In genomic region chr5:100032107-100032506, GRCm38 (mm10) we compare ENCODE assay signal across 12 mouse cellular contexts. TPM values are rescaled to one million over a fixed set of nuclear protein-coding genes. Genes with fewer than 3 reads are reported as not detected.
DNase-seq lines count a peak whose midpoint lies in the region; ATAC-seq and TF ChIP-seq lines count a peak whose summit lies in the region.
"Had no signal": no experiment of that assay in that cellular context is flagged by ENCODE, and none has a peak within 500 bp of the region (broad histone marks: within the 10 kb centered on the region; RNA-seq: fewer than 3 reads in every experiment).

No protein-coding gene starts in this region.

- H3K36me3 ChIP-seq in heart, postnatal 0 days (replicated peaks; ENCODE audit: control insufficient read depth, insufficient read depth, low read length): peaks cover 32% of the 10 kb centered on the region
- peaks cover 45% of the 10 kb centered on the region for H3K36me3 ChIP-seq in neural tube, embryonic 12.5 days
- peaks cover 41% of the 10 kb centered on the region for H3K36me3 ChIP-seq in hindbrain, embryonic 15.5 days
- H3K36me3 ChIP-seq in splenic B cell, adult 2 months (ENCODE audit: control insufficient read depth, insufficient read depth, low read length, poor library complexity, severe bottlenecking): peaks cover 11% of the 10 kb centered on the region

- H3K4me1 ChIP-seq in heart, postnatal 0 days (ENCODE audit: control insufficient read depth, insufficient read depth): peaks cover 24% of the 10 kb centered on the region
- peaks cover 12% of the 10 kb centered on the region for H3K4me1 ChIP-seq in neural tube, embryonic 12.5 days
- peaks cover 31% of the 10 kb centered on the region for H3K4me1 ChIP-seq in hindbrain, embryonic 15.5 days (replicated peaks)

- DNase-seq in heart, postnatal 0 days (ENCODE audit: low spot score): no peak
- no peak for DNase-seq in heart, adult 9 months (ENCODE audit: low spot score in 2 of 2)
- DNase-seq in neural tube, embryonic 10.5 days (ENCODE audit: extremely low spot score, low spot score): no peak
- DNase-seq in splenic B cell, adult 2 months (ENCODE audit: low read depth, low spot score): peak; percentile 26
- DNase-seq in cerebellum, adult 11-12 months: no peak
- DNase-seq in left cerebral cortex, postnatal 14 days (ENCODE audit: low spot score in 2 of 2): no peak
- DNase-seq: cerebellum, adult 9-11 months; heart, adult 11 months; kidney, adult 9 months had no signal

- whole genome bisulfite sequencing in heart, postnatal 0 days: 83% methylated on average over 2 of the region's 2 CpGs
- WGBS in neural tube, embryonic 12.5 days: 80% methylated on average over 2 of the region's 2 CpGs
- 68% methylated on average over 2 of the region's 2 CpGs for WGBS in hindbrain, embryonic 15.5 days

- no peaks in the 10 kb centered on the region for H3K9me3 ChIP-seq in heart, postnatal 0 days (replicated peaks; ENCODE audit: control insufficient read depth, low read length)
- no peaks in the 10 kb centered on the region for H3K9me3 ChIP-seq in neural tube, embryonic 12.5 days
- no peaks in the 10 kb centered on the region for H3K9me3 ChIP-seq in hindbrain, embryonic 15.5 days

- no peak for TF ChIP-seq CTCF in heart, postnatal 0 days (IDR thresholded peaks at IDR 0.05; ENCODE audit: low read depth)

- H3K27me3 ChIP-seq in heart, postnatal 0 days (ENCODE audit: control insufficient read depth, insufficient read depth, low read length): no peaks in the 10 kb centered on the region
- no peaks in the 10 kb centered on the region for H3K27me3 ChIP-seq in neural tube, embryonic 12.5 days (replicated peaks)
- H3K27me3 ChIP-seq in hindbrain, embryonic 15.5 days: no peaks in the 10 kb centered on the region
- H3K27me3 ChIP-seq in splenic B cell, adult 2 months (ENCODE audit: control insufficient read depth, insufficient read depth, low read length, poor library complexity, severe bottlenecking): no peaks in the 10 kb centered on the region

- peak overlapping the region; percentile 36 for H3K27ac ChIP-seq in heart, postnatal 0 days (ENCODE audit: low read depth)
- H3K27ac ChIP-seq in neural tube, embryonic 12.5 days: no peak overlapping the region
- H3K27ac ChIP-seq in hindbrain, embryonic 15.5 days (replicated peaks): 0 out of 2 replicates have a peak overlapping the region, but pooled peaks have one; percentile 17

- H3K4me3 ChIP-seq in heart, postnatal 0 days (ENCODE audit: low read depth, low read length): no peak overlapping the region
- H3K4me3 ChIP-seq in neural tube, embryonic 12.5 days: no peak overlapping the region
- H3K4me3 ChIP-seq in hindbrain, embryonic 15.5 days: no peak overlapping the region

- ATAC-seq in heart, postnatal 0 days (ENCODE audit: insufficient read depth, low read depth): no peak
- peak; percentile 25; the same call in 1 of the 2 replicates for ATAC-seq in neural tube, embryonic 12.5 days (ENCODE audit: low FRiP score, low read depth)
- ATAC-seq in hindbrain, embryonic 15.5 days (ENCODE audit: low FRiP score, low read depth): no peak

- no peak overlapping the region for H3K9ac ChIP-seq in heart, postnatal 0 days (replicated peaks; ENCODE audit: low read depth, low read length)
- H3K9ac ChIP-seq in neural tube, embryonic 12.5 days: no peak overlapping the region
- no peak overlapping the region for H3K9ac ChIP-seq in hindbrain, embryonic 15.5 days

- H3K4me2 ChIP-seq in heart, postnatal 0 days (ENCODE audit: low read depth, low read length): no peak overlapping the region
- no peak overlapping the region for H3K4me2 ChIP-seq in neural tube, embryonic 12.5 days (replicated peaks)
- H3K4me2 ChIP-seq in hindbrain, embryonic 15.5 days: no peak overlapping the region

- no peak for TF ChIP-seq EP300 in heart, postnatal 0 days (IDR thresholded peaks at IDR 0.05; ENCODE audit: low read depth)

- intact Hi-C loops in left cerebral cortex, postnatal 14 days (cut with DNase I): loop anchor here (10.0 kb wide), 1 partner anchor 827 kb away; no protein-coding TSS in a partner anchor

RNA-seq across cellular contexts. Expression of gene Hnrnpdl, which starts 7.4 kb away (rescaled TPM):
- total RNA-seq in heart, postnatal 0 days (2014; rRNA removed; ENCODE audit: low replicate concordance): 51.3 and 56.6 TPM in 2 replicates
- 43.8 and 54.8 TPM in 2 replicates for polyA plus RNA-seq in heart, postnatal 0 days (2015; fragmentation: Nextera tagmentation; extraction: Ambion mirVana)
- polyA plus RNA-seq in neural tube, embryonic 12.5 days (2016; fragmentation: Nextera tagmentation; extraction: Ambion mirVana): 245 and 268 TPM in 2 replicates
- polyA plus RNA-seq in hindbrain, embryonic 15.5 days (2015; fragmentation: Nextera tagmentation; extraction: Ambion mirVana): 186 and 197 TPM in 2 replicates
- 100 to 1,000 TPM; 141 to 169 TPM for total RNA-seq in left cerebral cortex, postnatal 14 days (2021)

RNA-seq across cellular contexts. Expression of gene Enoph1, which starts 7.7 kb away (rescaled TPM):
- 6.0 and 17.8 TPM in 2 replicates for total RNA-seq in heart, postnatal 0 days (2014; rRNA removed; ENCODE audit: low replicate concordance)
- polyA plus RNA-seq in heart, postnatal 0 days (2015; fragmentation: Nextera tagmentation; extraction: Ambion mirVana): 15.7 and 16.1 TPM in 2 replicates
- polyA plus RNA-seq in neural tube, embryonic 12.5 days (2016; fragmentation: Nextera tagmentation; extraction: Ambion mirVana): 40.1 and 40.4 TPM in 2 replicates
- 50.6 and 55.5 TPM in 2 replicates for polyA plus RNA-seq in hindbrain, embryonic 15.5 days (2015; fragmentation: Nextera tagmentation; extraction: Ambion mirVana)
- 10 to 100 TPM; 50.0 to 52.6 TPM for total RNA-seq in left cerebral cortex, postnatal 14 days (2021)

RNA-seq across cellular contexts. Expression of gene 4930524J08Rik, which starts 53.2 kb away (rescaled TPM):
- total RNA-seq in heart, postnatal 0 days (2014; rRNA removed; ENCODE audit: low replicate concordance): 24.0 TPM in 1 of 2 replicates, not detected in the other
- 1.7 and 2.5 TPM in 2 replicates for polyA plus RNA-seq in heart, postnatal 0 days (2015; fragmentation: Nextera tagmentation; extraction: Ambion mirVana)
- polyA plus RNA-seq in neural tube, embryonic 12.5 days (2016; fragmentation: Nextera tagmentation; extraction: Ambion mirVana): 2.0 and 2.1 TPM in 2 replicates
- 2.5 and 3.8 TPM in 2 replicates for polyA plus RNA-seq in hindbrain, embryonic 15.5 days (2015; fragmentation: Nextera tagmentation; extraction: Ambion mirVana)
- total RNA-seq in left cerebral cortex, postnatal 14 days (2021): 1 to 10 TPM; 2.2 to 3.5 TPM
- total RNA-seq: neutrophil, adult 5-6 weeks had no signal

RNA-seq across cellular contexts. Expression of gene Hnrnpd, which starts 53.4 kb away (rescaled TPM):
- total RNA-seq in heart, postnatal 0 days (2014; rRNA removed; ENCODE audit: low replicate concordance): 12.1 and 16.0 TPM in 2 replicates
- 32.2 and 35.5 TPM in 2 replicates for polyA plus RNA-seq in heart, postnatal 0 days (2015; fragmentation: Nextera tagmentation; extraction: Ambion mirVana)
- polyA plus RNA-seq in neural tube, embryonic 12.5 days (2016; fragmentation: Nextera tagmentation; extraction: Ambion mirVana): 434 and 513 TPM in 2 replicates
- polyA plus RNA-seq in hindbrain, embryonic 15.5 days (2015; fragmentation: Nextera tagmentation; extraction: Ambion mirVana): 161 and 172 TPM in 2 replicates
- 100 to 1,000 TPM; 189 to 204 TPM for total RNA-seq in left cerebral cortex, postnatal 14 days (2021)
